Mouse (Mus musculus) hindbrain, embryonic 16.5 days (tissue): Measurements from ENCODE around the gene Evi2b. TPM values are rescaled to one million over a fixed set of nuclear protein-coding genes. Genes with fewer than 3 reads are reported as not detected.

Experiments
- ATAC-seq: fragments of 200-750 bp; cut with Nextera tagmentation; 2 replicates; pipeline ENCODE4 v1.8.0; 2017; ENCODE audit warnings: moderate TSS enrichment, moderate library complexity
- H3K27ac ChIP-seq: fragments of 300-500 bp; sonication (generic); 2 replicates; pipeline ENCODE4 v1.5.1; 2014; ENCODE audit warnings: low read depth, mild to moderate bottlenecking, control low read depth, low read length, moderate library complexity
- H3K27me3 ChIP-seq: fragments of 300-500 bp; sonication (generic); replicated peaks from 2 replicates; pipeline ENCODE4 v1.6.1; 2014; ENCODE audit warnings: low read length; ENCODE audit not compliant: control insufficient read depth, insufficient read depth
- H3K36me3 ChIP-seq: fragments of 300-500 bp; sonication (generic); 2 replicates; pipeline ENCODE4 v1.6.1; 2014; ENCODE audit warnings: mild to moderate bottlenecking, low read length, moderate library complexity, mixed read lengths; ENCODE audit not compliant: control insufficient read depth, insufficient read depth
- H3K4me1 ChIP-seq: fragments of 300-500 bp; sonication (generic); 2 replicates; pipeline ENCODE4 v1.6.1; 2014; ENCODE audit warnings: low read depth, low read length; ENCODE audit not compliant: control insufficient read depth, insufficient read depth
- H3K4me2 ChIP-seq: fragments of 300-500 bp; sonication (generic); 2 replicates; pipeline ENCODE4 v1.6.1; 2014; ENCODE audit warnings: mild to moderate bottlenecking, low read length, control low read depth, moderate library complexity
- H3K4me3 ChIP-seq: fragments of 300-500 bp; sonication (generic); 2 replicates; pipeline ENCODE4 v1.5.1; 2014; ENCODE audit warnings: mild to moderate bottlenecking, low read length, control low read depth, moderate library complexity
- H3K9ac ChIP-seq: fragments of 300-500 bp; sonication (generic); 2 replicates; pipeline ENCODE4 v1.6.1; 2014; ENCODE audit warnings: low read depth, mild to moderate bottlenecking, control low read depth, low read length, moderate library complexity
- H3K9me3 ChIP-seq: fragments of 300-500 bp; sonication (generic); 2 replicates; pipeline ENCODE4 v1.6.1; 2014; ENCODE audit warnings: mild to moderate bottlenecking, low read length, moderate library complexity; ENCODE audit not compliant: control insufficient read depth
- WGBS: fragments of 180-500 bp; shearing (Covaris S2); extraction: QIAGEN DNeasy Blood & Tissue Kit; methylation state at CpG from one replicate; pipeline ENCODE4 v1.1.7; 2014; 5-methylcytosine and 5-hydroxymethylcytosine counted together
- polyA plus RNA-seq: library from polyadenylated mRNA; unstranded; fragments of >200 nt; fragmentation: Nextera tagmentation; extraction: Ambion mirVana; gene quantifications from 2 replicates; pipeline ENCODE4 v1.2.1, GENCODE M21; 2015

Gene Evi2b
- polyA plus RNA-seq, 1 experiment from 2014 or later: not detected

DNA sequence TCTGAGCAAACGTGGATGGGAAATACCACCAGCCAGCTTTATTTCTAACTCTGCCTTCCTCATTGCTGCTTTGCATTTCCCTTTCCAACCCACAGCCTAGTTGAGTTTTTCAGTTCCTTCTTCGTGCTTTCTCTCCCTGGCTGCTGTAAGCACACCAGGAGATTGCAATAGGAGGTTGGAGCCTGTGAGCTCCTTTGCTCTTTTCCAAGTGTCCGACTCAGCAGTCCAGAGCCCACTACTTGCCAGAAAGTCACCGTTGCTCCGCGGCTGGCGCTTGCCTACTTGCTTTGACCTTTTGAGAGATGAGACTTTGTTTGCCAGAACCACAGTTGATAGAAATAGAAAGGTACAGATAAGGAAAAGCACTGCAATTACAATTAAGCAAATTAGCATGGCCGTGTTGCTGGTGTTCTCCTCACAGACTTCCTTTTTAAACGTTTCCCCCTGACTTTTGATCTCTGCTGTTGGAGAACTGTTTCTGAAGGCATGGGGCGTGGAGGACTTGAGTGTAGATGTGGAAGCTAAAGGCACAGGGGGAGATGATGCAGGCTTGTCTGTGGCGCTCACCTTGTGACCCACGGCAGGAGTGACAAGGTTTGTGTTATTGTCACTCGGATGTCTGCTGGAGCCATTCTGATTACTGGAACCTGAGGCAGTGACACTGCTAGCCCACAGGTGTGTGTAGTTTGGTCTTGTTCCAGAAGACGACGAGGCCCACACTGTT, 3.6 kb upstream of the Evi2b start:
- Histone ChIP-seq H3K9me3 (no peaks in the 10 kb centered on the region), H3K4me1 (no peaks in the 10 kb centered on the region), H3K27me3 (no peaks in the 10 kb centered on the region), H3K4me3 (no peak overlapping the region), H3K9ac (no peak overlapping the region), H3K4me2 (no peak overlapping the region), H3K27ac (no peak overlapping the region), H3K36me3 (0 out of 2 replicates have a peak, but pooled peaks cover 2% of the 10 kb centered on the region)
- WGBS: 81% methylated on average over 15 of the region's 15 CpGs
- ATAC-seq: no peak

GRCm38 (mm10) chr11:79526549-79526948, 3.0 kb upstream of the Evi2b start:
- no peak overlapping the region for H3K27ac ChIP-seq
- no peak overlapping the region for H3K4me3 ChIP-seq
- no peaks in the 10 kb centered on the region for H3K4me1 ChIP-seq
- no peaks in the 10 kb centered on the region for H3K27me3 ChIP-seq
- H3K9ac ChIP-seq: no peak overlapping the region
- H3K36me3 ChIP-seq: 0 out of 2 replicates have a peak, but pooled peaks cover 2% of the 10 kb centered on the region
- H3K9me3 ChIP-seq: no peaks in the 10 kb centered on the region
- WGBS: 90% methylated on average over 3 of the region's 3 CpGs
- ATAC-seq: no peak
- H3K4me2 ChIP-seq: no peak overlapping the region

DNA sequence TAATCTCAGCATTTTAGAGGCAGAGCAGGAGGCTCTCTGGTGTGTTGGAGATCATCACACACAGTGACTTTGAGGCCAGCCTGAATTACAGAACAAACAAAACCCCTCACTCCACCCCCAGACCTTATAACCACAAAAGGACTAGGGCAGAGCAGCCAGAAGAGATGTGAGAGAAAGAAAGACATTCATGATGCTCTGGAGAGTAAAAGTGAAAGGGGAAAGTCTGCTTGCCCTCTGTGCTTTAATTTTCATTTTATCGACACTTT, 681 bp upstream of the Evi2b start:
- ATAC-seq: no peak
- H3K27me3 ChIP-seq: no peaks in the 10 kb centered on the region
- 82% methylated on average over 1 of the region's 1 CpGs for WGBS
- 0 out of 2 replicates have a peak, but pooled peaks cover 2% of the 10 kb centered on the region for H3K36me3 ChIP-seq
- no peak overlapping the region for H3K9ac ChIP-seq
- no peak overlapping the region for H3K4me2 ChIP-seq
- H3K9me3 ChIP-seq: no peaks in the 10 kb centered on the region
- no peak overlapping the region for H3K4me3 ChIP-seq
- H3K27ac ChIP-seq: no peak overlapping the region
- no peaks in the 10 kb centered on the region for H3K4me1 ChIP-seq

DNA sequence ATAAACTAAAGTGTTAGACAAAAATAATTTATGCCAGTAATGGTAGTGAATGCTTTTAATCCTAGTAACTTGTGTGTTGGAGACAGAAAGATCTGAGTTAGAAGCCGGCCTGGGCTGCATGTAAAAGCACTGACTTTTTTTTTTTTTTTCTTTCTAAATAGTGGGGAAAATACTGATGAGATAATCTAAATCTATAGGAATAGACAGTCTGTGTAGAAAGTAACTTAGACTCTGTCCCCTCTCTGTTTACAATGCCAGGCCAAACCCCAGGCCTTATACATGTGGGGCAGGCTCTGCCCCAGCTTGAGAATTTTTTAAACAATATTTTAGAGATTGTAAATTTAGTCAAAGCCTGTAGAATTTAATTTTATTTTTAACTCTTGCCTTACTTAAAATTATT, 618 bp downstream of the Evi2b start:
- H3K36me3 ChIP-seq: no peaks in the 10 kb centered on the region
- no peaks in the 10 kb centered on the region for H3K9me3 ChIP-seq
- H3K4me2 ChIP-seq: no peak overlapping the region
- no peak overlapping the region for H3K9ac ChIP-seq
- no peak for ATAC-seq
- no peaks in the 10 kb centered on the region for H3K27me3 ChIP-seq
- H3K4me1 ChIP-seq: no peaks in the 10 kb centered on the region
- 85% methylated on average over 1 of the region's 1 CpGs for WGBS
- H3K4me3 ChIP-seq: no peak overlapping the region
- no peak overlapping the region for H3K27ac ChIP-seq

GRCm38 (mm10) chr11:79521930-79522329, 1.6 kb downstream of the Evi2b start:
- Histone ChIP-seq H3K4me3 (no peak overlapping the region), H3K27ac (no peak overlapping the region), H3K4me1 (no peaks in the 10 kb centered on the region), H3K4me2 (no peak overlapping the region), H3K36me3 (no peaks in the 10 kb centered on the region), H3K9ac (no peak overlapping the region), H3K9me3 (no peaks in the 10 kb centered on the region), H3K27me3 (no peaks in the 10 kb centered on the region)
- no peak for ATAC-seq

DNA sequence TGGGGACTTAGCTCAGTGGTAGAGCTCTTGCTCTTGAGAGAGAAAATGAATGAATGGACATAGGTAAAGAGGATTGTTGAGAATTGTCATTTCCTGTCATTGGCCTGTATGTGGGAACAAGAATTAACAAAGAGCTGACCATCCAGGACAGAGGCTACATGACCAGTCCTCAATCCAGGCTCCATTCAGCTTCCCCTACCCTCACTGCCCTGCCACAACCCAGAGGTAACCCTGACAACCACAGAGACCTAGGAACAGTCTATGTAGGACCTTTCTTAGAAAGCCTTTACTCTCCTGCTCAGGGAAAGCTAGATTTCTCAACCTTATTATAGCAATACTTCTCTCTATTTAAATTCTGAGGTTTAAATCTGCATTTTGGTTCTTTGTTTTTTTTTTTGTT, 2.8 kb downstream of the Evi2b start:
- no peak overlapping the region for H3K4me3 ChIP-seq
- no peaks in the 10 kb centered on the region for H3K9me3 ChIP-seq
- no peaks in the 10 kb centered on the region for H3K27me3 ChIP-seq
- H3K4me1 ChIP-seq: no peaks in the 10 kb centered on the region
- H3K27ac ChIP-seq: no peak overlapping the region
- H3K9ac ChIP-seq: no peak overlapping the region
- H3K36me3 ChIP-seq: no peaks in the 10 kb centered on the region
- H3K4me2 ChIP-seq: no peak overlapping the region
- no peak for ATAC-seq

DNA sequence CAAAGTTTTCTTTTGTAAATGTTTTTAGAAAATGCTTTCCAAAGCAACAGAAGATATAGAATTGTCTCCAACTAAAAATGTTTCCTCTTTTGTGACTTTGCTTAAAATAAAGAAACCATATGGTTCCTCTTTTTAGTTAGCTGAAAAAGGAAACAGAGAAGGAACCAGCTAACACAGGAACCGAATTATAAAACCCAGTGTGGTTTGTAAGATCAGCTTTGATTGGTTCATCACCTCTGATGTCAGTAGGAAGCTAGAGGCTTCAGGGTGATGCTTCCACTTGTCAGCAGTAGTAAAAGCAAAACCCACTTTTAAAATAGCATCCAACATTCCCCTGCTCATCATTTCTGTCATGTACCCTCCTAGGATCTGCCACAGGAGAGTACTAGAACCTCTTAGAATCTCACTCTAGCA, 3.7 kb downstream of the Evi2b start:
- ATAC-seq: no peak
- no peaks in the 10 kb centered on the region for H3K27me3 ChIP-seq
- no peak overlapping the region for H3K4me3 ChIP-seq
- no peaks in the 10 kb centered on the region for H3K4me1 ChIP-seq
- H3K27ac ChIP-seq: no peak overlapping the region
- no peaks in the 10 kb centered on the region for H3K36me3 ChIP-seq
- H3K9ac ChIP-seq: no peak overlapping the region
- no peaks in the 10 kb centered on the region for H3K9me3 ChIP-seq
- no peak overlapping the region for H3K4me2 ChIP-seq
- 77% methylated on average over 1 of the region's 1 CpGs for WGBS

GRCm38 (mm10) chr11:79519299-79519698, 4.3 kb downstream of the Evi2b start:
- no peak overlapping the region for H3K27ac ChIP-seq
- no peak for ATAC-seq
- no peak overlapping the region for H3K4me2 ChIP-seq
- no peak overlapping the region for H3K9ac ChIP-seq
- H3K36me3 ChIP-seq: no peaks in the 10 kb centered on the region
- H3K9me3 ChIP-seq: no peaks in the 10 kb centered on the region
- H3K4me1 ChIP-seq: no peaks in the 10 kb centered on the region
- no peak overlapping the region for H3K4me3 ChIP-seq
- WGBS: 88% methylated on average over 6 of the region's 6 CpGs
- H3K27me3 ChIP-seq: no peaks in the 10 kb centered on the region

GRCm38 (mm10) chr11:79515798-79516197, 7.8 kb downstream of the Evi2b start:
- 95% methylated on average over 2 of the region's 2 CpGs for WGBS
- Histone ChIP-seq H3K4me1 (no peaks in the 10 kb centered on the region), H3K27ac (no peak overlapping the region), H3K27me3 (no peaks in the 10 kb centered on the region), H3K9ac (no peak overlapping the region), H3K4me2 (no peak overlapping the region), H3K9me3 (no peaks in the 10 kb centered on the region), H3K36me3 (no peaks in the 10 kb centered on the region), H3K4me3 (no peak overlapping the region)
- ATAC-seq: no peak

DNA sequence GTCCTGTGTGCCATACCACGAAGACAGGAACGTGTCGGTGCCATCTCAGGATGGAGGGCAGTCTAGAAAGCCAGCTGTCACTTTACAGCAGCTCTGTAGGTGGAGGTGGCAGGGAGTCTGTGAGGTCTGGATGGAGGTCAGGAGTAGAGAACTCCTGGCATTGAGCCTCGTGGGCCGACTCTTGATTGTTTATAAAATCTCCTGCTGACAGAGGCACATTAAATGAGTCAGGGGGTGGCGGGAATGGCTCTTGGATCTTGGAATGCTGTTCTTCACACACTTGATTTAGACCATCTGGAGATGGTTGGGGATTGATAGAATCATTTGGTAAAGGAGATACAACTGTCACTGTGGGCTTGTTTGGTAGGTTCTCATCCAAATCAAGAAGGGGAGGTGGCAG, 8.2 kb downstream of the Evi2b start:
- Histone ChIP-seq H3K27me3 (no peaks in the 10 kb centered on the region), H3K36me3 (no peaks in the 10 kb centered on the region), H3K4me1 (no peaks in the 10 kb centered on the region), H3K9me3 (no peaks in the 10 kb centered on the region), H3K27ac (no peak overlapping the region), H3K4me3 (no peak overlapping the region), H3K9ac (no peak overlapping the region), H3K4me2 (no peak overlapping the region)
- ATAC-seq: no peak
- WGBS: 60% methylated on average over 6 of the region's 6 CpGs
